Mouse (Mus musculus): Measurements from ENCODE around the gene Kif14.

GRCm38 (mm10) chr1:136566386-136566785, 100.2 kb downstream of the Kif14 start:
- no peak for TF ChIP-seq CTCF (IDR thresholded peaks at IDR 0.05)
- no peak for TF ChIP-seq EP300 (IDR thresholded peaks at IDR 0.05)

Measured in lung, postnatal 0 days (tissue).